Mouse (Mus musculus) heart, embryonic 16.5 days (tissue): Measurements from ENCODE around the gene Rap1gds1. TPM values are rescaled to one million over a fixed set of nuclear protein-coding genes. Genes with fewer than 3 reads are reported as not detected.
A peak's percentile ranks its signal among the peaks of the same experiment; 100 is the strongest.

Experiments used
- ATAC-seq: fragments of 200-750 bp; cut with Nextera tagmentation; replicated peaks from 2 replicates; pipeline ENCODE4 v1.8.0; 2017; ENCODE audit warnings: moderate number of reproducible peaks; ENCODE audit not compliant: insufficient read depth, low FRiP score; ENCODE audit errors: extremely low read depth
- H3K27ac ChIP-seq: fragments of 300-500 bp; sonication (generic); 2 replicates; pipeline ENCODE4 v1.5.1; 2014; ENCODE audit warnings: mild to moderate bottlenecking, low read length, control low read depth, moderate library complexity
- H3K27me3 ChIP-seq: fragments of 300-500 bp; sonication (generic); 2 replicates; pipeline ENCODE4 v1.6.1; 2014; ENCODE audit warnings: low read length, mixed read lengths; ENCODE audit not compliant: control insufficient read depth, insufficient read depth
- H3K36me3 ChIP-seq: fragments of 300-500 bp; sonication (generic); 2 replicates; pipeline ENCODE4 v1.6.1; 2014; ENCODE audit not compliant: control insufficient read depth, insufficient read depth
- H3K4me1 ChIP-seq: fragments of 300-500 bp; sonication (generic); 2 replicates; pipeline ENCODE4 v1.6.1; 2014; ENCODE audit warnings: low read length, mixed read lengths; ENCODE audit not compliant: control insufficient read depth, insufficient read depth
- H3K4me2 ChIP-seq: fragments of 300-500 bp; sonication (generic); 2 replicates; pipeline ENCODE4 v1.6.1; 2014; ENCODE audit warnings: low read depth, mild to moderate bottlenecking, control low read depth, low read length
- H3K4me3 ChIP-seq: fragments of 300-500 bp; sonication (generic); 2 replicates; pipeline ENCODE4 v1.5.1; 2014; ENCODE audit warnings: mild to moderate bottlenecking, control low read depth, low read length
- H3K9ac ChIP-seq: fragments of 300-500 bp; sonication (generic); 2 replicates; pipeline ENCODE4 v1.6.1; 2014; ENCODE audit warnings: low read length, control low read depth
- H3K9me3 ChIP-seq: fragments of 300-500 bp; sonication (generic); replicated peaks from 2 replicates; pipeline ENCODE4 v1.6.1; 2016; ENCODE audit warnings: low read length; ENCODE audit not compliant: control insufficient read depth
- WGBS: fragments of 180-500 bp; shearing (Covaris S2); extraction: QIAGEN DNeasy Blood & Tissue Kit; methylation state at CpG from one replicate; pipeline ENCODE4 v1.1.7; 2014; 5-methylcytosine and 5-hydroxymethylcytosine counted together
- polyA plus RNA-seq: library from polyadenylated mRNA; unstranded; fragments of >200 nt; fragmentation: Nextera tagmentation; extraction: Ambion mirVana; gene quantifications from 2 replicates; pipeline ENCODE4 v1.2.1, GENCODE M21; 2015

The Rap1gds1 gene
- polyA plus RNA-seq, 1 experiment from 2014 or later = 56.2 TPM

DNA sequence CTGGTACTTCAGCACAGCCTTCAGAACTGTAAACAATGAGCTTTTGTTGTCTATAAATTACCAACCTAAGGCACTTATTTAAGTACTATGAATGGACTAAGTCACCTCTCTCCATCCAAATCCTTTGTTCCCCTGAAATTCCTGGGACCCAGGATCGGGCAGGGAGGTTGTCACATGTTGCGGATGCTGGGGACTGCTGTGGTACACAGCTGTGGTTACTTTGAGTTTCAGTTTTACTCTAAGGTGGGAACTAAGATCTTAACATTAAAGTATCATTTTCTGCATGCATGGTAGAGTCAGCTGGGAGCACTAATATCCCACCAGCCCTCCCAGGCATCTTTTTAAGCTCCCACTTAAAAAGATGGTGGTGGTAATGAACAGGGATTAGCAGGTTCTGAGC lies 165.7 kb downstream of the Rap1gds1 start:
- H3K9me3 ChIP-seq = no peaks in the 10 kb centered on the region
- H3K4me1 ChIP-seq = peaks cover 6% of the 10 kb centered on the region; the same call in 1 of the 2 replicates
- no peak overlapping the region for H3K9ac ChIP-seq
- H3K4me3 ChIP-seq = no peak overlapping the region
- 85% methylated on average over 2 of the region's 2 CpGs for WGBS
- ATAC-seq = no peak
- H3K4me2 ChIP-seq = no peak overlapping the region
- H3K27me3 ChIP-seq = no peaks in the 10 kb centered on the region
- no peaks in the 10 kb centered on the region for H3K36me3 ChIP-seq
- no peak overlapping the region for H3K27ac ChIP-seq

DNA sequence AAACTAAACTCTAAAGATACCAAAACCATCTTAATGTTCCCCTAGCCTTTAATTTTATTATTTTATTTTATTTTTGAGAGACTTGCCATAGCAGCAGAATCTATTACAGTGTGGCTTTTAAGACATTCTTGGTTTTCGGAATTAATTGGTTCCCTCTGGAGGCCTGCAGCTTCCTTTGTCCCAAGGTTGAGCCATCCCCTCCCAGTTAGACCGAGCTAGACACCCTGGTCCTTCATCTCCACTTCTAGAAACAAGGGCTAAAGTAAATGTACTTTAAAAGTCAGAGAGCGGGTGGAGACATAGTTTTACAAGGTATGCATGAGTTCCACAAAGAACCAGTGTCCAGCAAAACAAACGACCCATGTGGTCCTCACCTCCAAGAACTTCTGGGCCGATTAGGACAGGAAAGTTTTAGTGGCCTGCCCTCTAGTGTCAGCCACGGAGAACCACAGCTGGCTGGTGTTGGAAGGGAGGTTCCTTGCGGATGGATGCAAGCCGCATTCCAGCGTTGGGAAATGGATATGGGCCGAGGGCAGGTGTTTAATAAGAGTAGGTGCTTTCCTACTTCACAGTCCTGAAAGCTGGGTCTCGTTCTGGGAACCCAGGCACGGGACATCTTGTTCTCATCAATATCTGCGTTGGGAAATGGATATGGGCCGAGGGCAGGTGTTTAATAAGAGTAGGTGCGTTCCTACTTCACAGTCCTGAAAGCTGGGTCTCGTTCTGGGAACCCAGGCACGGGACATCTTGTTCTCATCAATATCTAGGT lies 168.7 kb downstream of the Rap1gds1 start:
- peaks cover 6% of the 10 kb centered on the region; the same call in 1 of the 2 replicates for H3K4me1 ChIP-seq
- H3K4me2 ChIP-seq = no peak overlapping the region
- H3K27ac ChIP-seq = peak overlapping the region; percentile 70
- WGBS = 33% methylated on average over 17 of the region's 17 CpGs
- H3K27me3 ChIP-seq = no peaks in the 10 kb centered on the region
- H3K9me3 ChIP-seq = no peaks in the 10 kb centered on the region
- H3K9ac ChIP-seq = no peak overlapping the region
- ATAC-seq = peak; percentile 55; the same call in 1 of the 2 replicates
- no peak overlapping the region for H3K4me3 ChIP-seq
- no peaks in the 10 kb centered on the region for H3K36me3 ChIP-seq

DNA sequence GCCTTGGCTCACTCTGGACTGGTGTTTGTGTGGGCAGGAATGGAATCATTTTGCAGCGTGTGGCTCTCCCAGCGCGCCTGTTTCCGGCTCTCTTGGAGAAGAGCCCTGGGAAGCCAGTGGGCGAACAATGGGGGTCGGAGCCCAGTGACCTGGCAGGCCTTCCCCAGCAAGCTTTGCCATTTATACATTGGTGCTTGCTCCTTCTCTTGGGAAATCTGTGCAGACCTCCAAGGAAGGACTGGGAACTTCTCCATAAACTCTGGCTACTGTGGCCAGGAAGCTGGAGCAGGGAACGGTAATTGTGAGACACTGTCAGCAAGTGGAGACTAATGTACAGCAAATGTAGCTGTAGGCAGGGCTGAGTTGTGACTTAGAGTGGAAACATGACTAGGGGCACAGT lies 169.3 kb downstream of the Rap1gds1 start:
- no peak overlapping the region for H3K4me3 ChIP-seq
- H3K27me3 ChIP-seq = no peaks in the 10 kb centered on the region
- H3K4me2 ChIP-seq = no peak overlapping the region
- no peak overlapping the region for H3K9ac ChIP-seq
- H3K4me1 ChIP-seq = peaks cover 6% of the 10 kb centered on the region; the same call in 1 of the 2 replicates
- no peaks in the 10 kb centered on the region for H3K9me3 ChIP-seq
- peak overlapping the region; percentile 70 for H3K27ac ChIP-seq
- ATAC-seq = peak; percentile 33; the same call in 1 of the 2 replicates
- WGBS = 61% methylated on average over 7 of the region's 7 CpGs
- no peaks in the 10 kb centered on the region for H3K36me3 ChIP-seq

DNA sequence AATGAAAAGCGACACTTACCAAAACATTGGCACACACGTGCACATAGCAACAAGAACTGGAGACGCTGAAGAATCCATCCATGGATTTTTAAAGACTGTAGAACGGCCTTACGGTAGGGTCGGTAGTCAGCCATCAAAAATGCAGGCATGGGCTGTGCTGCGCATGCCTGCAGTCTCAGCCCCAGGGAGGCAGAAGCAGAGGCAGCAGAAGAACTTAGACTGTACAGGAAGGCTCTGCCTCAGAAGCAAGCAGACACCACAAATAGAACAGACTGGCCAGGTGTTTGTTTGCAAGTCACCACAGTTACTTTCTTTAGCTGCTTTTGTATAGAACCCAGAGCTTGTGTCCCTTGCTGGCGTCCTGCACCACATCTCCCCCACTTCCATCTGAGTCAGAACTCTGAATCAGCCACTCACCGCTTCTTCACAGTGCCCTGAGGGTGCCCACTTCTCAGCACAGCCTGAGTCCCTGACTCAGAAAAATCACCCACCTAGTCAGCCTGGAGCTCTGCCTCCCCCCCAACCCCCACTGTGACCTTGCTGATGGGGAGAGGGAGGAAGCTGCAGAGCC lies 174.3 kb downstream of the Rap1gds1 start:
- no peaks in the 10 kb centered on the region for H3K27me3 ChIP-seq
- no peak overlapping the region for H3K27ac ChIP-seq
- no peak for ATAC-seq
- H3K4me1 ChIP-seq = peaks cover 3% of the 10 kb centered on the region; the same call in 1 of the 2 replicates
- H3K36me3 ChIP-seq = no peaks in the 10 kb centered on the region; the same call in 1 of the 2 replicates
- WGBS = 61% methylated on average over 9 of the region's 9 CpGs
- H3K9me3 ChIP-seq = no peaks in the 10 kb centered on the region
- no peak overlapping the region for H3K4me3 ChIP-seq
- no peak overlapping the region for H3K4me2 ChIP-seq
- no peak overlapping the region for H3K9ac ChIP-seq

DNA sequence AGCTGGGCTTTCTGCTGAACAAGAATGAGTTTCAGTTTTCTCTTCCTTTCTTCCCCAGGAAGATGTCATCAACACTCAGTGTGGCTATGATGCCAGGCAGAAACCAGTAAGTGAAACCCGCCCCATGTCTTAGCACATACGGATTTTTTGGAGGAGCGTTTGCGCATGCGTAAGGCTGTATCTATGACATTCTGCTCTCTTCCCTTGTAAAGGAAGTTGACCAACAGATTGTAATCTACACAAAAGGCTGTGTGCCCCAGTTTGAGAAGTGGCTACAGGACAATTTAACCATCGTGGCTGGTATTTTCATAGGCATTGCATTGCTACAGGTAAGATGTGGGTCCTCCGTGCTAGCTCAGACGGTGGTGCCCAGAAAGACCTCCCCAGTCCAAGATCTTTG lies 176.9 kb downstream of the Rap1gds1 start:
- H3K27me3 ChIP-seq = no peaks in the 10 kb centered on the region
- no peak overlapping the region for H3K9ac ChIP-seq
- 91% methylated on average over 8 of the region's 8 CpGs for WGBS
- no peaks in the 10 kb centered on the region for H3K9me3 ChIP-seq
- H3K4me2 ChIP-seq = no peak overlapping the region
- no peak for ATAC-seq
- H3K36me3 ChIP-seq = no peaks in the 10 kb centered on the region; the same call in 1 of the 2 replicates
- no peak overlapping the region for H3K4me3 ChIP-seq
- H3K4me1 ChIP-seq = peaks cover 3% of the 10 kb centered on the region
- H3K27ac ChIP-seq = no peak overlapping the region

DNA sequence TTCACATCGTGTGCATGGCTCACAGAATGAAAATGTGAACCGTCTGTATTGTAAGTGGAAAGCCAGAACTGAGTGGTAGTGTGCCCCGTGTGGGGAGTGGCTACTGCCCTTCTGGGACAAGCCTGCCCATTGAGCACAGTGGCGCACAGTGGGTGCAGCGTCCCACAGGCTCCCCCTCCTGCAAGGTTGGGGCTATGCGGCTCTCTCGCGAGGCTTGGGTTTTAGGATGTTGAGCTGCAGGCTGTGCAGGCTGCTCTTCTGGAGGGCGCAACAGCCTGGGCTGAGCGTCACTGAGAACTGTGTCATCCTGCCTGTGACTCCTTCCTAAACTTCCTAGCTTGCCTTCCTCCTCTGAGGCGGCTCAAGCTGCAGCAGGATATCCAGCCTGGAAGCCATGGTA lies 177.5 kb downstream of the Rap1gds1 start:
- Histone ChIP-seq H3K4me3 (no peak overlapping the region), H3K27me3 (no peaks in the 10 kb centered on the region), H3K9ac (no peak overlapping the region), H3K36me3 (no peaks in the 10 kb centered on the region; the same call in 1 of the 2 replicates), H3K4me1 (peaks cover 3% of the 10 kb centered on the region), H3K27ac (no peak overlapping the region), H3K4me2 (no peak overlapping the region), H3K9me3 (no peaks in the 10 kb centered on the region)
- 84% methylated on average over 11 of the region's 11 CpGs for WGBS
- ATAC-seq = no peak

DNA sequence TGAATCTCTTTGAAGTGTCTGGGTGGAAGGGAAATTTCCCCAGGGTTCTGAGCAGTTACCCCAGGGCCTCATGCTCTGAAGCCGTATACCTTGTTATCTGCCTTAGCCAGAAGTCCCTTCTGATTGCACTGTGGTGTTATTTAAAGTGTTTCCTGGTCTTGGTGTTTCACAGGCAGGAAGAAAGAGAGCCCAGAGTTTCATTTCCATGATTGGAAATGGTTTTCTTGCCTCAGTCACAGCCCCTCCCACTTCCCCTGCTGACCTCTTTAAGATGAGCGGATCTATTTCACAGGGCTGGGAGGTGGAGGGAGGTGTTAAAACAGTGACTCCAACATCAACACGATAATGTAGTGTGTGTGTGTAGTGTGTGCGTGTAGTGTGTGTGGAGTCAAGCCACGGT lies 181.5 kb downstream of the Rap1gds1 start:
- Histone ChIP-seq H3K9me3 (no peaks in the 10 kb centered on the region), H3K36me3 (no peaks in the 10 kb centered on the region; the same call in 1 of the 2 replicates), H3K4me1 (peaks cover 3% of the 10 kb centered on the region), H3K27ac (no peak overlapping the region), H3K9ac (no peak overlapping the region), H3K4me2 (no peak overlapping the region), H3K4me3 (no peak overlapping the region), H3K27me3 (no peaks in the 10 kb centered on the region)
- ATAC-seq = peak; percentile 60
- 28% methylated on average over 5 of the region's 5 CpGs for WGBS

DNA sequence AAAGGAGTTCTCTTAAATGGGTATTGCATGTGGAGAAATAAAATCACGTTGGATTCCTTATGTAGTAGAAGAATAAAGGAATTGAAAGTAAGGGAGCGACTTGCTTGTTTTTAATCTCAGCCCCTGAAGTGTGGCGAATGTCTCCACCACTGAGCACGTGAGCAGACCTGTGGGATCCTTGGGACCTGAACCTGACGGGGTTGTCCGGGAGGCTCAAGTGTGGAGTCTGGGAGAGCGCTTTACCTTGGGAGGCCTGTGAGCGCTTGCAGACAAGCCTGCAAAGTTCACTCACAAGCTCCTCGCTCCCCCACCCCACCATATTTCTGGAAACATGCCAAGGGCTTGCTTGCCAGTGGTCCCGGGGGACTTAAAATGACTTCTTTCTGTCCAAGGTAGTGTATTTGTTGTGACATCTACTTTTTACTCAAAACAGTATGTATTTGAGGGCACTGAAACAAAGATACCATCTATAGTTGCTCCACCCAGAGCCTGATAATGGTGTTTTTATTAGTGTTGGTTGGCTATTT lies 185.2 kb downstream of the Rap1gds1 start:
- H3K4me1 ChIP-seq = peaks cover 3% of the 10 kb centered on the region
- no peaks in the 10 kb centered on the region for H3K27me3 ChIP-seq
- H3K4me3 ChIP-seq = no peak overlapping the region
- WGBS = 47% methylated on average over 10 of the region's 10 CpGs
- H3K9me3 ChIP-seq = no peaks in the 10 kb centered on the region
- no peak overlapping the region for H3K4me2 ChIP-seq
- H3K27ac ChIP-seq = no peak overlapping the region
- no peaks in the 10 kb centered on the region for H3K36me3 ChIP-seq
- no peak overlapping the region for H3K9ac ChIP-seq
- ATAC-seq = no peak

DNA sequence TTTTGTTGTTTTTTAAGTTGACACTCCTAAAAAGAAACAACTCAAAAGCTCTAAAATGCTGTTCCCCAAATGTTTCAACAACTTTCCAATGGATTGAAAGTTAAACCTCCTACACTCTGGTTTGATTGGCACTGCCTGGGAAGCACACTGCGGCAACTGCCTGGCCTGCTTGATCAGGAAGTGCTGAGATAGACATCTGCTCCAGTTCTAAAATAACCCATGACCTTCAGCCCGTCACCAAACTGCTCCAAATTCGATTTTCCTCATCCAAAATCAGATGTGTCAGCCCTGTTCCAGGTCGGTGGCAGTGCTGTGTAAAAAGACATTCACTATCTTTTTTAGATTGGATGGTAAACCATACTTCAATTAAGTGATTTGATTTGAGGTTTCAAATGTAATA lies 185.8 kb downstream of the Rap1gds1 start:
- 35% methylated on average over 4 of the region's 4 CpGs for WGBS
- Histone ChIP-seq H3K27me3 (no peaks in the 10 kb centered on the region), H3K27ac (no peak overlapping the region), H3K4me1 (peaks cover 3% of the 10 kb centered on the region), H3K4me3 (no peak overlapping the region), H3K9me3 (no peaks in the 10 kb centered on the region), H3K9ac (no peak overlapping the region), H3K4me2 (no peak overlapping the region), H3K36me3 (no peaks in the 10 kb centered on the region)
- ATAC-seq = no peak
